Mouse (Mus musculus): ENCODE results near the gene Clasrp. TPM values are rescaled to one million over a fixed set of nuclear protein-coding genes. Genes with fewer than 3 reads are reported as not detected.

Clasrp gene
- polyA plus RNA-seq, 1 experiment from 2014 or later = 51.4 TPM

DNA sequence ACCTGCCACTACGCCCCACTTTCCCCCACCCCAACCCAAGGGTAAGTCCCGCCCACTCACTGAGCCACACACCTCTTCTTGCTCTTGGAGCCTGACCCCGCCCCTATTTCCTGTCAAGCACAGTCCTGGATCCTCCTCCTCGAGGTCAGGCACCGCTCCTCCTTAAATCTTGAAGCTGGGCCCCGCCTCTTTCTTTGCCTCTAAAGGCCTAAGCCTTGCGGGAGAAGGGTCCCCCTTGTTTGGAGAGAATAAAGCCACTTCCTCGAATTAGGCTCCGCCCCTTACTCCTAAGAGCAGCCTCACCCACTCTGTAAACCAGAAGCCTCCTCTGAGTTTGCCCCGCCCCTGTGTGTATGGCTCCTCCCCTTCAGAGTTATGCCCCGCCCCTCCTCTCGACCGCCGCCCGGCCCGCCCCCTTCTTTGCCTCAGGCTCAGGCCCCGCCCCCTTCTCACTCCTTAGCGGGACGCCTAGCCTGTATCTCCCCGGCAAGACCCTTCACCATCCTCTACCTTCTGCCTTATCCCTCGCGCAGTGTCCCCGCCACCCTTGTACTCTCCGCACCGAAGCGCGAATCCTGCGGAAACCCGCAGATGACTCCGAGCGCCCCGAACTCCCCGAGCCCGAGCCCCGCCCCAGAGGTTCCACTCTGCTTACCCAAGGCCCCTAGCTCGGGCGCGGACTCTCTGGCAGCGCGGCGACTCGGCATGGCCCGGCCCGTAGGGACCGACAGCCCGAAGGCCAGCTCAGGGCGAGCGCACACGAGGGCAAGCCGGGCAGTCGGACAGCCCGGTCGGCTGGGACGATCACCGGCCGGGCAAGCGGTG lies 24.5 kb upstream of the Clasrp start:
- under 1% methylated on average over 56 of the region's 57 CpGs for WGBS
- H3K27ac ChIP-seq = peak overlapping the region; percentile 91
- H3K4me1 ChIP-seq = peaks cover 12% of the 10 kb centered on the region; the same call in 1 of the 2 replicates
- peak overlapping the region; percentile 41 for H3K9ac ChIP-seq
- H3K9me3 ChIP-seq = no peaks in the 10 kb centered on the region
- H3K27me3 ChIP-seq = no peaks in the 10 kb centered on the region
- ATAC-seq (ENCODE audit: borderline replicate concordance, extremely low read depth, low FRiP score, low TSS enrichment) = peak; percentile 91
- H3K4me2 ChIP-seq = peak overlapping the region; percentile 96
- H3K4me3 ChIP-seq = peak overlapping the region; percentile 77
- peaks cover 18% of the 10 kb centered on the region for H3K36me3 ChIP-seq

DNA sequence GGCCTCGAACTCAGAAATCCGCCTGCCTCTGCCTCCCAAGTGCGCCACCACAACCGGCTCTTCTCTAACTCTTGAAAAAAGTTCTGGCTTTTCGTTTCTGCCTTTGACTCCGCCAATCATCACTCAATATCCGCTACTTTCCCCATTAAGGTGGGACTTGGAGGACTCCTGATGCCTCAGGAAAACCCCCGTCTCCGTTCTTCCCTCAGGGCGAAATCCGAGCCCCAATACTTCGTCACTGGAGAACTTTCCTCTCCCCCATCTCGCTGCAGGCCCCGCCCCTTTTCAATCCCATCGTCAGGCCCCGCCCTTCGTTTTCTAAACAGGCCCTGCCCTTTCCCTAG lies 23.9 kb upstream of the Clasrp start:
- H3K9me3 ChIP-seq = no peaks in the 10 kb centered on the region
- no peak for ATAC-seq (ENCODE audit: borderline replicate concordance, extremely low read depth, low FRiP score, low TSS enrichment)
- peaks cover 12% of the 10 kb centered on the region; the same call in 1 of the 2 replicates for H3K4me1 ChIP-seq
- H3K27me3 ChIP-seq = no peaks in the 10 kb centered on the region
- peaks cover 12% of the 10 kb centered on the region for H3K36me3 ChIP-seq
- H3K9ac ChIP-seq = no peak overlapping the region
- H3K4me2 ChIP-seq = peak overlapping the region; percentile 96
- peak overlapping the region; percentile 77 for H3K4me3 ChIP-seq
- 12% methylated on average over 17 of the region's 17 CpGs for WGBS
- peak overlapping the region; percentile 91 for H3K27ac ChIP-seq

DNA sequence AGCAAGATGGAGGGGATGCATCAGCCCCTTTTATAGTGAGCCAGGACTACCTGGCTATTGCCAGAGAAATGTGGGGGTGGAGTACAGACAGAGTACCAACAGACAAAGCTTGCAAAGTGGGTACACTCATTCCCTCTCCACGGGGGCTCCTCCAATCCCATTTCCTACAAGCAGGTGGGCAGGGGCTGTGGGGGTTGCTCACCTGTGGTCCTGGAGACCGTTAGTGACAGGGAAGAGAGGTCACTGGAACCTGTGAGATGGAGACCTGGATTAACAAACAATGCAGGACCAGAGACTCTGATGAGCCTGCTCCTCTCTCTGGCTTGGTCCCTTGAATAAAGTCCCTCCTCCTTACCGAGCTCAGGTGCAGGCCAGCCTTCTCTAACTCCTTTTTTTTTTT lies 23.4 kb upstream of the Clasrp start:
- peaks cover 12% of the 10 kb centered on the region; the same call in 1 of the 2 replicates for H3K4me1 ChIP-seq
- peak overlapping the region; percentile 91; the same call in 1 of the 2 replicates for H3K27ac ChIP-seq
- H3K9me3 ChIP-seq = no peaks in the 10 kb centered on the region
- peaks cover 8% of the 10 kb centered on the region for H3K36me3 ChIP-seq
- WGBS = 60% methylated on average over 3 of the region's 3 CpGs
- ATAC-seq (ENCODE audit: borderline replicate concordance, extremely low read depth, low FRiP score, low TSS enrichment) = no peak
- peak overlapping the region; percentile 96 for H3K4me2 ChIP-seq
- no peaks in the 10 kb centered on the region for H3K27me3 ChIP-seq
- no peak overlapping the region for H3K9ac ChIP-seq
- peak overlapping the region; percentile 77 for H3K4me3 ChIP-seq

DNA sequence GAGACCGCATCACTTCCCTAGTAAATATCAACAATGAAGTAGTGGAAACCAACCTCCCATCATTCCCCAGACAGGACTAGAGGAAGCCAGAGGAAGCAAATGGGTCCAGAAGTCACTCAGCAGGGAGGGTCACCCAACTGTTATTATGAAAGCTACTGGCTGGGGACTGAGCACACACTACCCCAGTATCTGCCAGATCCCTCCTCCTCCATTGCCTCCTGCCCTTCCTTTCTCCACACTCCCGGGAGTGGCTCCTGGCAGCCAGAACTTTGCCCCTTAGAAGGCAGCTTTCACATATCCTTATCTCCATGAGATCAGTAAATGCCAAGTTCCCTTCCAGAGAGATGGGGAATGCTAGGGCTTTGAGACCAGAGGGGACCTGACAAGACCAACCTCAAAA lies 19.1 kb upstream of the Clasrp start:
- WGBS = 56% methylated on average over 2 of the region's 2 CpGs
- ATAC-seq (ENCODE audit: borderline replicate concordance, extremely low read depth, low FRiP score, low TSS enrichment) = no peak

DNA sequence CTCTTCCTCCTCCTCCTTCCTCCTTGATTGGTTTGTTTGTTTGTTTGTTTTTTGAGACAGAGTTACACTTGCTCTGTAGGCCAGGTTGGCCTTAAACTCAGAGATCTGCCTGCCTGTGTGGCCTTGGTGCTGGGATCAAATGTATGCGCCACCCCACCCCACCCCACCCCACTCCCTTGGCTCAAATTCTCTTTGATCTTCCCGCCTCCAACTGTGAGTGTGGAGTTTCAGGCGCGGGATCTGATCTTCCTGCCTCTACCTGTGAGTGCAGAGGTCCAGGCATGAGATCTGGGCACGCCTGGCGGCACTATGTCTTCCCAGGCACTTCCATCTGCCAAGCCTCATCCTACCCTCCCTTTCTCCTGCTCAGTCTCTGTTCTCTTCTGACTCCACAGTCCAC lies 18.0 kb upstream of the Clasrp start:
- 32% methylated on average over 6 of the region's 6 CpGs for WGBS
- Histone ChIP-seq H3K9me3 (no peaks in the 10 kb centered on the region), H3K9ac (no peak overlapping the region), H3K36me3 (no peaks in the 10 kb centered on the region), H3K4me1 (peaks cover 5% of the 10 kb centered on the region; the same call in 1 of the 2 replicates), H3K4me2 (no peak overlapping the region), H3K27me3 (0 out of 2 replicates have a peak, but pooled peaks cover 4% of the 10 kb centered on the region), H3K27ac (no peak overlapping the region), H3K4me3 (no peak overlapping the region)
- no peak for ATAC-seq (ENCODE audit: borderline replicate concordance, extremely low read depth, low FRiP score, low TSS enrichment)

More for the DNA sequence above, 19.1 kb upstream of the Clasrp start:
- Histone ChIP-seq H3K4me2 (no peak overlapping the region), H3K27ac (no peak overlapping the region), H3K4me1 (peaks cover 10% of the 10 kb centered on the region; the same call in 1 of the 2 replicates), H3K27me3 (0 out of 2 replicates have a peak, but pooled peaks cover 4% of the 10 kb centered on the region), H3K9me3 (no peaks in the 10 kb centered on the region), H3K4me3 (no peak overlapping the region), H3K9ac (no peak overlapping the region), H3K36me3 (no peaks in the 10 kb centered on the region)

DNA sequence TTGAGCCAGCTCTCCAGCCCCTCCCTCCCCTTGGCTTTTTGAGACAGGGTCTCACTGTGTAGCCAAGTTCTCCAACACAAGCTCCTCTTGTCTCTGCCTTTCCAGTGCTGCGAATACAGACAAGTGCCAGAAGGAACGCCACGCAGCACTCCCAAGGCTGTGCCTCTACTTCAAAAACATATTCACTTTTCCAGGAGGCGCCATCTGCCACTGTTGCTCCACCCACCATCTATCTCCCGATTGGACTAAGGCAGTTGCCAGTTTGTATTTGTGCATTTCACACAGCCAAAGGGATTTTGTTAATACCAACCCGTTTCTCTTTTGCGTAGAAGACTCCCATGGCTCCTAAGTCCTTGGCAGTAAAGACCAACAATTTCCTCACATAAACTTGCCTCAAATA lies 16.5 kb upstream of the Clasrp start:
- 84% methylated on average over 7 of the region's 7 CpGs for WGBS
- H3K4me2 ChIP-seq = no peak overlapping the region
- H3K9ac ChIP-seq = no peak overlapping the region
- H3K36me3 ChIP-seq = no peaks in the 10 kb centered on the region
- ATAC-seq (ENCODE audit: borderline replicate concordance, extremely low read depth, low FRiP score, low TSS enrichment) = no peak
- peaks cover 5% of the 10 kb centered on the region; the same call in 1 of the 2 replicates for H3K4me1 ChIP-seq
- no peaks in the 10 kb centered on the region for H3K9me3 ChIP-seq
- H3K27me3 ChIP-seq = 0 out of 2 replicates have a peak, but pooled peaks cover 4% of the 10 kb centered on the region
- H3K27ac ChIP-seq = no peak overlapping the region
- no peak overlapping the region for H3K4me3 ChIP-seq

DNA sequence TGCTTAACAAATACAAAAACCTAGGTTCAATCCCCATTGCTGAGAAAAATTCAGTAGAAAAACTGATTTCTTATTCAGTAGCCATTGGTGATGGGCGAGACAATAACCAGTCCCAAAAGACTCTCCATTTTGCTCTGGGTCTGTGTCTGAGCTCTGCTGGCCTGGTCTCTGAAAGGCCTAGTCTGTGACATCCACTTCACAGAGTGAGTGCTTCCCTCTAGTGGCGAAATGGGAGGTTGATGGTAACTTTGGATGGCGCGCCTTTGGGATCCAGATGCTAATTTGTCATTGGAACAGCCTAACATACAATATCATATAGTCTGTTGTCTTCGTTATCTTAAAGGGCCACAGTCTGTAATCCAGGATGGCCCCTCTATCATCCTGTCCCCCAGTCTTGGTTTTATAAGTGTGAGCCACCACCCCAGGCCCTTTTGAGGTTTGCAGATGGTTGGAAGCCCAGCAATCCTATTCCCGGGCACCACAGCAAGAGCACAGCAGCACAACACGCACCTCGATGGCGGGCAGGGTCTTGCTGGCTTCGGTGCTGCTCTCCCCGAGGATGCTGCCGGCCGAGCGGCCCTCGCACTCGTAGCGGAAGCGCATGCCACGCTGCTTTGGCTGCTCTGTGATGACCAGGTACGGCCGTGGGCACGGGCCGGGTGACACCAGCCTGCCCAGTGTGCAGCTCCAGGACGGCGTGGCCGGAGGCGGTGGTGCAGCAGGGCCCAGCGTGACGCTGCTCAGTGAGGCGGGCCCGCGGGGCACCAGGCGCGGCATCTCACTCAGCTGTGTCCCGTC lies 14.9 kb upstream of the Clasrp start:
- 5% methylated on average over 32 of the region's 35 CpGs for WGBS
- Histone ChIP-seq H3K9me3 (no peaks in the 10 kb centered on the region), H3K27ac (no peak overlapping the region), H3K9ac (peak overlapping the region; percentile 44), H3K27me3 (0 out of 2 replicates have a peak, but pooled peaks cover 4% of the 10 kb centered on the region), H3K36me3 (no peaks in the 10 kb centered on the region), H3K4me1 (peaks cover 5% of the 10 kb centered on the region; the same call in 1 of the 2 replicates), H3K4me2 (peak overlapping the region; percentile 64), H3K4me3 (peak overlapping the region; percentile 31)
- ATAC-seq (ENCODE audit: borderline replicate concordance, extremely low read depth, low FRiP score, low TSS enrichment) = peak; percentile 71; the same call in 1 of the 2 replicates

DNA sequence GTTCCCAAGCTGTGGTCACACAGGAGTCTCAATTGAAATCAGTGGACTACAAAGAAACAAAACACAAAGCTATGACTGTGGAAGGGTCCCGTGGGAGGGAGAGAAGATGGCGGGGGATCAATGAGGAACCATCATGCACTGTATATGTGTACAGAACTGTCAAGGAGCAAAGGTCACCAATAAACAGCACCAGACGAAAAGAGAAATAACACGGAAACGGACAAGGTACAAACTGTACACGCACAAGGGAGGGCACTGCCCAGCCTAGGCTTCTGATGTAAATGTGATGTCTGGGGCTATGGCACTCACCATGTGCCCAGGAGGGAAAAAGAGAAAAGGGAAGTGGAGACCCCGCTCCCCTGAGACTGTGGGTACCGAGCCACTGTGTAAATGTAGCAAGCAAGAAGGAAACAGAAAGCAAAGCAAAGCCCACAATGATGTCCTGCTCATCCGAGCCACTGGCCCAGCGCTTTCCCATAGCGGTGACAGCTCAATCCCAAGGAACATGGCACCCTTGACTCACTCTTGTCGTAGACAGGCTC lies 10.8 kb upstream of the Clasrp start:
- 82% methylated on average over 12 of the region's 12 CpGs for WGBS
- ATAC-seq (ENCODE audit: borderline replicate concordance, extremely low read depth, low FRiP score, low TSS enrichment) = no peak
- Histone ChIP-seq H3K4me1 (peaks cover 5% of the 10 kb centered on the region; the same call in 1 of the 2 replicates), H3K9me3 (no peaks in the 10 kb centered on the region), H3K27me3 (0 out of 2 replicates have a peak, but pooled peaks cover 4% of the 10 kb centered on the region), H3K27ac (no peak overlapping the region), H3K9ac (no peak overlapping the region), H3K4me2 (no peak overlapping the region), H3K36me3 (no peaks in the 10 kb centered on the region), H3K4me3 (no peak overlapping the region)

DNA sequence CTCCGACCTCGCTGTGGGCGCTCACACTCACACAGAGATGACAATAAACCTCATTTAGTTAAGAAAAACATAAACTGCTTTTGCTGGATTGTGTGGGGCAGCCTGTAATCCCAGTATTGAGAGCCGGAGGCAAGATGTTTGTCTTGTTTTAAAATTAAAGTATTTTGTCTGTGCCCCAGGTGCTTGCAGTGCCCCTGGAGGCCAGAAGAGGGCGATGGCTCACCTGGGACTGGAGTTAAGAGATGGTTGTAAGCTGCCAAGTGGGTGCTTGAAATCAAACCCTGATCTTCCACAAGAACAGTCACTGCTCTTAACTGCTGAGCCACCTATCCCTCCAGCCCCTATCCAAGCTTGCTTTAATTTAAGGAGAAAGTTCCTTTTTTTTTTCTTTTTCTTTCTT lies 6.7 kb upstream of the Clasrp start:
- H3K4me1 ChIP-seq = no peaks in the 10 kb centered on the region
- no peaks in the 10 kb centered on the region for H3K36me3 ChIP-seq
- no peak overlapping the region for H3K4me2 ChIP-seq
- ATAC-seq (ENCODE audit: borderline replicate concordance, extremely low read depth, low FRiP score, low TSS enrichment) = no peak
- no peaks in the 10 kb centered on the region for H3K27me3 ChIP-seq
- no peak overlapping the region for H3K27ac ChIP-seq
- H3K9me3 ChIP-seq = no peaks in the 10 kb centered on the region
- H3K4me3 ChIP-seq = no peak overlapping the region
- H3K9ac ChIP-seq = no peak overlapping the region
- WGBS = 75% methylated on average over 5 of the region's 5 CpGs

DNA sequence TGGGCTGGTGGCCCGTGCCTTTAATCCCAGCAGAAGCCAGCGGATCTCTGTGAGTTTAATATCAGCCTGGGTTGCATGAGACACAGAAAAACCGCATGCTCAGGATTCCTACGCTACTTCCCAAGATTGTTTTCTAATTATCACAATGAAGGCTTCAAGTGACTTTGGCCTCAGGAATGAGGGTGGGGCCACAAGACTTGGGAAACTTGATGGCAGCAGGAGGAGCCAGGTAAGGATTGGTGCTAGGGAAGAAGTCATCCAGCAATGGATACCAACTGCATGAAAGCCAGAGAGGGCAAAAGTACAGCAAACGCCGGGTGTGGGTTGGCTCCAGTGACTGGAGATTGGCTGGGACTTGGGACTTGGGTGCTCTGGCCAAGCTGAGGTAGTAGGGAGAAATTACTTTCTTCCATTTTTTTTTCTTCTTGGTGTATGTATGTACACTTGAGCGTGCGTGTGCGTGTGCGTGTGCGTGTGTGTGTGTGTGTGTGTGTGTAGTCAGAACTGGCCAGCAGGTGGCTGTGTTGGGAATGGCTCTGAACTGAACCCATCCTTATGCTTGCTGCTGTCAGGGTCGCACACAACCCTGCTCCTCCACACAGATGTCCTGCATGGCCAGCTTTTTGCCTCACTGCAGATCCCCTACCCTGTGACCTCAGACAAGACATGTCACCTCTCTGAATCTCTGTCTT lies 5.5 kb upstream of the Clasrp start:
- no peaks in the 10 kb centered on the region for H3K27me3 ChIP-seq
- H3K4me2 ChIP-seq = no peak overlapping the region
- no peaks in the 10 kb centered on the region for H3K36me3 ChIP-seq
- no peak overlapping the region for H3K9ac ChIP-seq
- H3K27ac ChIP-seq = no peak overlapping the region
- no peak overlapping the region for H3K4me3 ChIP-seq
- H3K9me3 ChIP-seq = no peaks in the 10 kb centered on the region
- WGBS = 84% methylated on average over 12 of the region's 12 CpGs
- ATAC-seq (ENCODE audit: borderline replicate concordance, extremely low read depth, low FRiP score, low TSS enrichment) = no peak
- no peaks in the 10 kb centered on the region for H3K4me1 ChIP-seq

DNA sequence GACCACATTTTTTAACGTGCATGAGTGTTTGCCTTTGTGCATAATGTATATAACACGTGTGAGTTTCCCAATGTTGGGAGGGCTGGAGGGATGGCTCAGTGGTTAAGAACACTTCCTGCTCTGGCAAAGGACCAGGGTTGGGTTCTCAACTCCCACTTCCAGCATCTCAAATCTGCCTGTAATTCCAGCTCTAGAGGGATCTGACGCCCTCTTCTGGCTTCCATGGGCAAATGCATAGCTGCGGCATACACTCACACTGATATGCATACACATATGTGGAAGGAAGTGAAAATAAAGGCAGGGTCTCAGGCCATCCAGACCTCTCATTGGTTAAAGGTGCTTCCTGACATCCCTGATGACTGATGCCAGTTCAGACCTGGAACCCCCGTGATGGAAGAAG lies 3.0 kb upstream of the Clasrp start:
- H3K4me3 ChIP-seq = no peak overlapping the region
- peaks cover 15% of the 10 kb centered on the region for H3K4me1 ChIP-seq
- no peak overlapping the region for H3K27ac ChIP-seq
- no peaks in the 10 kb centered on the region for H3K9me3 ChIP-seq
- H3K4me2 ChIP-seq = no peak overlapping the region
- H3K9ac ChIP-seq = no peak overlapping the region
- no peaks in the 10 kb centered on the region for H3K27me3 ChIP-seq
- WGBS = 68% methylated on average over 5 of the region's 5 CpGs
- no peak for ATAC-seq (ENCODE audit: borderline replicate concordance, extremely low read depth, low FRiP score, low TSS enrichment)
- H3K36me3 ChIP-seq = 0 out of 2 replicates have a peak, but pooled peaks cover under 1% of the 10 kb centered on the region

All from lung, embryonic 15.5 days (tissue).